Mouse (Mus musculus): ENCODE results near the gene Tekt3. TPM values are rescaled to one million over a fixed set of nuclear protein-coding genes. Genes with fewer than 3 reads are reported as not detected.

The Tekt3 gene
- total RNA-seq, 1 experiment = not detected

- H3K4me1 ChIP-seq (ENCODE audit: control insufficient read depth in 2 of 2, insufficient read depth in 2 of 2, low read length in 2 of 2, poor library complexity in 1 of 2) = no peaks in the 10 kb centered on the region
- H3K27ac ChIP-seq (ENCODE audit: insufficient read depth, low read depth, low read length, poor library complexity, severe bottlenecking) = no peak overlapping the region
- no peak for DNase-seq (ENCODE audit: low read depth, low spot score)
- TF ChIP-seq HCFC1 (IDR thresholded peaks at IDR 0.05; ENCODE audit: borderline replicate concordance, insufficient read depth, low read length) = no peak
- no peak for TF ChIP-seq ZNF384 (IDR thresholded peaks at IDR 0.05; ENCODE audit: low read depth, low read length)
- TF ChIP-seq CHD2 (IDR thresholded peaks at IDR 0.05; ENCODE audit: low read depth, low read length) = no peak
- TF ChIP-seq MAFK (IDR thresholded peaks at IDR 0.05; ENCODE audit: insufficient read depth, low read depth, low read length) = no peak
- no peak for TF ChIP-seq ZC3H11A (IDR thresholded peaks at IDR 0.05; ENCODE audit: borderline replicate concordance, low read depth, low read length)
- no peak overlapping the region for H3K4me3 ChIP-seq (ENCODE audit: insufficient read depth in 1 of 2, low read depth in 1 of 2, low read length in 2 of 2, poor library complexity in 1 of 2, severe bottlenecking in 1 of 2)
- no peak overlapping the region for H3K9ac ChIP-seq (ENCODE audit: insufficient read depth, low read depth, low read length, poor library complexity, severe bottlenecking)
- no peaks in the 10 kb centered on the region for H3K36me3 ChIP-seq (ENCODE audit: control insufficient read depth, insufficient read depth, low read length, poor library complexity, severe bottlenecking)
- in situ Hi-C loops (cut with MboI; ENCODE audit: low sequenced_read_pairs in 2 of 2, unreplicated experiment in 2 of 2) = no loop called here
- no peaks in the 10 kb centered on the region for H3K9me3 ChIP-seq (ENCODE audit: control insufficient read depth, insufficient read depth, low read depth, low read length)
Observed at GRCm38 (mm10) chr11:63110329-63110728, 48.9 kb downstream of the Tekt3 start.

DNA sequence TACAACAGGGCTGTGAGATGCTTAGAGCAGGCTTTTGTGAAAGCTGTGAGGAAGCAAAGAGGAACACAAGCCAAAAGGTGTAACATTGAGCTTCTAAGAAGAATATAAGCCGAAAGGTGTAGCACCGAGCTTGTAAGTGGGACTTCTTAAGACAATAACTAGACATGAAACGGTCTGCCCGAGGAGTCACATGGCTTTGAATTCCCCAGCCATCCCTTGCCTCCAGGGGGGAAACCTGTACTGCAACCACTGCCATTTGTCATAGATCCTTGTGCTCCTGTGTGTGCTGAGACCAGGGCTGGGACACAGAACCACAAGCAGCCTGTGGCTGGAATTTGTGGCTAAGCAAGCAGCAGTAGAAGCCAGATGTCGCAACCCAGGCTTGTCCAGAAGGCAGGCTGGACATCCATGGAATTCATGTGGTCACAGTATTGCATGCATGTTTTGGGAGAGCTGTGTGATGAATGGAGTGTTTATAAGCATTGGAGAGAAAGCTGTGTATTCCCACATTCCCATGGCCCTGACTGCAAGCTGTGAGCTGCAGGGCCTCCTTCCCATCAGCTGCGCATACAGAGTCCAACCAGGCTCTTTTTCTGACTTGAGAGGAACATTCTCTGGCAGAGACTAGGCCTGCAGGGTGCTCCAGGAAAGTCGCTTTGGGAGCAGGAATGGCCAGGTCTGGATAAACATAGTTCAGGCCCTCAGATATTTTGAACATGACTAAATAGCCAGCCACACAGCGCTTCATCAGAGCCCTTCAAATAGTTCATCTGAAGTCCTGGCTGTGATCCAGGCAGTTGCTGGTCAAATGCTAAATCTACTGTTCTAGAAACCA is 53.6 kb downstream of the Tekt3 start:
- no peak overlapping the region for H3K9ac ChIP-seq (ENCODE audit: insufficient read depth, low read depth, low read length, poor library complexity, severe bottlenecking)
- in situ Hi-C loops (cut with MboI; ENCODE audit: low sequenced_read_pairs in 2 of 2, unreplicated experiment in 2 of 2) = no loop called here
- no peak for DNase-seq (ENCODE audit: low read depth, low spot score)
- H3K4me3 ChIP-seq (ENCODE audit: insufficient read depth in 1 of 2, low read depth in 1 of 2, low read length in 2 of 2, poor library complexity in 1 of 2, severe bottlenecking in 1 of 2) = no peak overlapping the region
- no peak overlapping the region for H3K27ac ChIP-seq (ENCODE audit: insufficient read depth, low read depth, low read length, poor library complexity, severe bottlenecking)
- TF ChIP-seq CHD2 (IDR thresholded peaks at IDR 0.05; ENCODE audit: low read depth, low read length) (no peak), HCFC1 (IDR thresholded peaks at IDR 0.05; ENCODE audit: borderline replicate concordance, insufficient read depth, low read length) (no peak), MAFK (IDR thresholded peaks at IDR 0.05; ENCODE audit: insufficient read depth, low read depth, low read length) (no peak), ZNF384 (IDR thresholded peaks at IDR 0.05; ENCODE audit: low read depth, low read length) (no peak), ZC3H11A (IDR thresholded peaks at IDR 0.05; ENCODE audit: borderline replicate concordance, low read depth, low read length) (no peak)
- no peaks in the 10 kb centered on the region for H3K4me1 ChIP-seq (ENCODE audit: control insufficient read depth in 2 of 2, insufficient read depth in 2 of 2, low read length in 2 of 2, poor library complexity in 1 of 2)
- H3K9me3 ChIP-seq (ENCODE audit: control insufficient read depth, insufficient read depth, low read depth, low read length) = no peaks in the 10 kb centered on the region
- no peaks in the 10 kb centered on the region for H3K36me3 ChIP-seq (ENCODE audit: control insufficient read depth, insufficient read depth, low read length, poor library complexity, severe bottlenecking)

DNA sequence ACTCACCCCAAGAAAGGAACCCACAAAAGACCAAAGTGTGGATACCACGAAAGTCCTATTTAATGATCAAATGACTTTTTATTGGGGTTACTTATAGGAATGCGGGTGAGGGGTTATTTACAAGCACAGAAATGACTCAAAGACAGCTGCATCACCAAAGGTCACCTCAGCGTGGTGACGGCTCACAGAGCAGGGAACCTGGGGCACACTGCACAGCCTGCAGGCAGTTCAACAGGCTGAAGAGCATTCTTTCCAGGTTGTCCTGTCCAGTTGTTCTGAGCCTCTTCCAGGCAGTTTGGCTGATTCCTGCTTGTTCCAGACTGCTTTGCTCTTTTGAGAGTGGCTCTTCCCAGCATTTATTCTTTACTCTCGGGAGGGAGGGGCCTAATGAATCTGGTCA is 55.2 kb downstream of the Tekt3 start:
- TF ChIP-seq MAFK (IDR thresholded peaks at IDR 0.05; ENCODE audit: insufficient read depth, low read depth, low read length) (no peak), HCFC1 (IDR thresholded peaks at IDR 0.05; ENCODE audit: borderline replicate concordance, insufficient read depth, low read length) (no peak), ZC3H11A (IDR thresholded peaks at IDR 0.05; ENCODE audit: borderline replicate concordance, low read depth, low read length) (no peak), ZNF384 (IDR thresholded peaks at IDR 0.05; ENCODE audit: low read depth, low read length) (no peak), CHD2 (IDR thresholded peaks at IDR 0.05; ENCODE audit: low read depth, low read length) (no peak)
- DNase-seq (ENCODE audit: low read depth, low spot score) = no peak
- Histone ChIP-seq H3K27ac (ENCODE audit: insufficient read depth, low read depth, low read length, poor library complexity, severe bottlenecking) (no peak overlapping the region), H3K36me3 (ENCODE audit: control insufficient read depth, insufficient read depth, low read length, poor library complexity, severe bottlenecking) (no peaks in the 10 kb centered on the region), H3K4me3 (ENCODE audit: insufficient read depth in 1 of 2, low read depth in 1 of 2, low read length in 2 of 2, poor library complexity in 1 of 2, severe bottlenecking in 1 of 2) (no peak overlapping the region), H3K9ac (ENCODE audit: insufficient read depth, low read depth, low read length, poor library complexity, severe bottlenecking) (no peak overlapping the region), H3K9me3 (ENCODE audit: control insufficient read depth, insufficient read depth, low read depth, low read length) (no peaks in the 10 kb centered on the region), H3K4me1 (ENCODE audit: control insufficient read depth in 2 of 2, insufficient read depth in 2 of 2, low read length in 2 of 2, poor library complexity in 1 of 2) (no peaks in the 10 kb centered on the region)
- in situ Hi-C loops (cut with MboI; ENCODE audit: low sequenced_read_pairs in 2 of 2, unreplicated experiment in 2 of 2) = no loop called here

- TF ChIP-seq ZNF384 (IDR thresholded peaks at IDR 0.05; ENCODE audit: low read depth, low read length) (no peak), MAFK (IDR thresholded peaks at IDR 0.05; ENCODE audit: insufficient read depth, low read depth, low read length) (no peak), ZC3H11A (IDR thresholded peaks at IDR 0.05; ENCODE audit: borderline replicate concordance, low read depth, low read length) (no peak), HCFC1 (IDR thresholded peaks at IDR 0.05; ENCODE audit: borderline replicate concordance, insufficient read depth, low read length) (no peak), CHD2 (IDR thresholded peaks at IDR 0.05; ENCODE audit: low read depth, low read length) (no peak)
- Histone ChIP-seq H3K4me3 (ENCODE audit: insufficient read depth in 1 of 2, low read depth in 1 of 2, low read length in 2 of 2, poor library complexity in 1 of 2, severe bottlenecking in 1 of 2) (no peak overlapping the region), H3K9me3 (ENCODE audit: control insufficient read depth, insufficient read depth, low read depth, low read length) (no peaks in the 10 kb centered on the region), H3K27ac (ENCODE audit: insufficient read depth, low read depth, low read length, poor library complexity, severe bottlenecking) (no peak overlapping the region), H3K4me1 (ENCODE audit: control insufficient read depth in 2 of 2, insufficient read depth in 2 of 2, low read length in 2 of 2, poor library complexity in 1 of 2) (no peaks in the 10 kb centered on the region; a peak in 2 of 4 replicates), H3K9ac (ENCODE audit: insufficient read depth, low read depth, low read length, poor library complexity, severe bottlenecking) (no peak overlapping the region), H3K36me3 (ENCODE audit: control insufficient read depth, insufficient read depth, low read length, poor library complexity, severe bottlenecking) (no peaks in the 10 kb centered on the region)
- in situ Hi-C loops (cut with MboI; ENCODE audit: low sequenced_read_pairs in 2 of 2, unreplicated experiment in 2 of 2) = no loop called here
- no peak for DNase-seq (ENCODE audit: low read depth, low spot score)
Observed at GRCm38 (mm10) chr11:63117266-63117665, 55.8 kb downstream of the Tekt3 start.

Measured in ES-E14 (cell line).